Mouse (Mus musculus) hindlimb bud, embryonic 11.5 days (tissue): ENCODE measurements around the gene Wdr25.

Source experiments
- DNase-seq: peaks from one replicate; pipeline ENCODE4 v3.0.0-alpha.2; 2012; ENCODE audit warnings: low read depth, low spot score; ENCODE audit errors: extremely low spot score

The Wdr25 gene

GRCm38 (mm10) chr12:108931341-108932053 is 38.1 kb downstream of the Wdr25 start:
- no peak for DNase-seq

- DNase-seq: no peak
Observed at GRCm38 (mm10) chr12:108932113-108932512, 38.7 kb downstream of the Wdr25 start.

- no peak for DNase-seq
Observed at GRCm38 (mm10) chr12:108934231-108934630, 40.8 kb downstream of the Wdr25 start.

- no peak for DNase-seq
Observed at GRCm38 (mm10) chr12:108936834-108937233, 43.4 kb downstream of the Wdr25 start.

- no peak for DNase-seq
Observed at GRCm38 (mm10) chr12:108937506-108937905, 44.1 kb downstream of the Wdr25 start.

- DNase-seq: no peak
Observed at GRCm38 (mm10) chr12:108938844-108939243, 45.4 kb downstream of the Wdr25 start.

- DNase-seq: no peak
Observed at GRCm38 (mm10) chr12:108939317-108939716, 45.9 kb downstream of the Wdr25 start.

GRCm38 (mm10) chr12:108940255-108940654 is 46.8 kb downstream of the Wdr25 start:
- DNase-seq: no peak

GRCm38 (mm10) chr12:108941282-108941681 is 47.9 kb downstream of the Wdr25 start:
- DNase-seq: no peak

GRCm38 (mm10) chr12:108942203-108942923 is 48.9 kb downstream of the Wdr25 start:
- no peak for DNase-seq

GRCm38 (mm10) chr12:108953011-108953550 is 59.6 kb downstream of the Wdr25 start:
- no peak for DNase-seq

GRCm38 (mm10) chr12:108953838-108954237 is 60.4 kb downstream of the Wdr25 start:
- DNase-seq: no peak

GRCm38 (mm10) chr12:108954456-108954855 is 61.0 kb downstream of the Wdr25 start:
- DNase-seq: no peak

- no peak for DNase-seq
Observed at GRCm38 (mm10) chr12:108958483-108958882, 65.1 kb downstream of the Wdr25 start.

- no peak for DNase-seq
Observed at GRCm38 (mm10) chr12:108958991-108959638, 65.7 kb downstream of the Wdr25 start.

- DNase-seq: no peak
Observed at GRCm38 (mm10) chr12:108959639-108960219, 66.3 kb downstream of the Wdr25 start.

GRCm38 (mm10) chr12:108960225-108960624 is 66.8 kb downstream of the Wdr25 start:
- DNase-seq: no peak

GRCm38 (mm10) chr12:108967631-108968030 is 74.2 kb downstream of the Wdr25 start:
- DNase-seq: no peak

- DNase-seq: no peak
Observed at GRCm38 (mm10) chr12:108968031-108968430, 74.6 kb downstream of the Wdr25 start.

- no peak for DNase-seq
Observed at GRCm38 (mm10) chr12:108971446-108971845, 78.0 kb downstream of the Wdr25 start.

GRCm38 (mm10) chr12:108972234-108972633 is 78.8 kb downstream of the Wdr25 start:
- no peak for DNase-seq
